Mouse (Mus musculus): ENCODE data around the gene Pex16.

Pex16 gene

DNA sequence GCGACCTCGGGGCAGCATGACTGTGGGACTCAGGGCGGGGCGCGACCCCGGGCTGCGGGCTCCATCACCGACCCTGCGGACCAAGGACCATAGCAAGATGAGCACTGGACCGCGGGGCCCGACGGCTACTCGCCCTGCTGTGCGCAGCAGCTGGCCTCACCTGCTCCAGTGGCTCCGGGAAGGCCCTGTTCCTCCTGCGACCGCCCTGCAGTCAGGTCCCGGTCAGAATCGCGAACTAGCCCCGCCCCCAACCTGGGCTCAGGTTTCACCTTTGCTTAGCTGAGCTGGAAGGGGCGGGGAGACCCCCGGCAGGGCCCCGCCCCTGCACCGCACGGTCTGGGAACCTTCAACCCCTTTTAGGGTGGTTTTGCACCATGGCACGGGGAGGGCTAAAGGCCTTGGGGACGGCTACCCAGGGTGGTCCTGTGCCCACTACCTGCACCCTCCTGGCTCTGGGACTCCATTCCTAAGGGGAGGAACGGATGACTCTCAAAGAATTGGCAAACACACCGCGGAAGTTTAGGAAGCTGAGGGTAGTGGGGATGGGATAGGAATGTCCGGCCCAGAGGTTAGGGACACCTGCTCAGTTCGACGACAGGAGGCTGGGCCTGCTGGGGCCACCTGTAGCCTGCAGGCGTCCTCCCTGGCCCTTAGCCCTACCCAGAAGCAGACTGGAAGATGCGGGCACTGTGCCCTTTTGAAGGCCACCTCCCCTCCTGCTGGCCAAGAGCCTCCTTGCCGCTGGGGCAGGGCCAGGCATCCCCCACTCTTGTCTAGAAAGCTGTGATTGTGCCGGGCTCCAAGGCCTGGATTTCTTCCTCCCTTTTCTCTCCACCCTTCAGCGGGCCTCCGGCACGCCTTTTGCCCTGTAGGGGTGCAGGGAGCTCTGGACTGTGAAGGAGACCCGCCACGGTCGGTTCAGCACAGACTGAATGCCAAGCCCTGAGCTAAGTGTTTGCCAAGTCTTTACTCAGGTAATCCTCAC is 3.4 kb upstream of the Pex16 start:
- peak; percentile 82 for DNase-seq

GRCm38 (mm10) chr2:92371971-92372690 is 2.3 kb upstream of the Pex16 start:
- peak; percentile 76 for DNase-seq

DNA sequence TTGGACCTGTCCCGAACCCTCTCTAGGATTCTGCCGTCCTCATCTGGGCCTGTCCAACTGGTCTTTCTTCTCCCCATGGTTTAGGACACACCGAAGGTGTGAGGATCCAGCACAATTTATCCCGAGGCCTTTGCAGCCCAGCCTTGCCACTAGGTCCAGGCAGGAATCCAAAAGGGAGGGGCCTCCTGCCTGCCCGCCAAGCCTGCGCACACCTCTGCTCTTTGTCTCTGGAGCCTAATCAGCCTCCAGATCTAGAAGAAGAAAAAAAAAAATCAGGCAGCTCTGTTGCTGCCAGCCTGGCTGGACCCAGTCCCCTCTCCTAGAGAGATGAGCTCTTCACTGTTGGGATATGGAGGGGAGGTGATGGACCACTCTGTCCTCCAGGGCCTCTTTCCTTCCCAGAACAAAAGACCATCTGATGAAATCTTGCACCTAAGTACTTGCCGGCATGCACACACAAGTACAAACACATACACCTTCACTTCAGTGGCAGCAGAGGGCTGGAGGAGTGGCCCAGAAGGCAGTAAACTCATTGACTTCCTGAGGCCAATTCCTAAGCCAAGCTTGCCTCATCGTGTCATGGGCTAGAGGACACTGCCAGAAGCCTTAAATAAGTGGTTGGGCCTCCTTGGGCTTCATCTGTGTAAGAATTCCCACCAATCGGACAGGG is 1.6 kb upstream of the Pex16 start:
- DNase-seq = no peak

DNA sequence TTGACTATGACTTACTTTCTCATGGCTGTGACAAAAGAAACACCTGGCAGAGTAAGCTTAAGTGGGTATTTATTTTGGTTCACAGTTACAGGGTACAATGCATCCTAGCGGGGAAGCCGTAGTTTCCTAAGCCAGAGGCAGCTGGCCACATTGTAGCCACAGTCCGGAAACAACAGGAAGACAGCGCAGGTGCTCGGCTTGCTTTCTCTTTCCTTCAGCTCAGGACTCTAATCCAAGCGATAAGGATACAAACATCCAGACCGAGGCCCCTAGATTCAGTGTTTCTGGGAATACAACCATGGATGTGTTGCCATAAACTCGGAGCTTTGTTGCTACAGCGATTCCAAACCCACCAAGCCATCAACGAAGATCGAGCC is 1.1 kb upstream of the Pex16 start:
- DNase-seq = no peak

- peak; percentile 95 for DNase-seq
Observed at GRCm38 (mm10) chr2:92375099-92375623, 685 bp downstream of the Pex16 start.

GRCm38 (mm10) chr2:92375788-92376187 is 1.3 kb downstream of the Pex16 start:
- DNase-seq = no peak

GRCm38 (mm10) chr2:92376300-92376699 is 1.8 kb downstream of the Pex16 start:
- DNase-seq = no peak

DNA sequence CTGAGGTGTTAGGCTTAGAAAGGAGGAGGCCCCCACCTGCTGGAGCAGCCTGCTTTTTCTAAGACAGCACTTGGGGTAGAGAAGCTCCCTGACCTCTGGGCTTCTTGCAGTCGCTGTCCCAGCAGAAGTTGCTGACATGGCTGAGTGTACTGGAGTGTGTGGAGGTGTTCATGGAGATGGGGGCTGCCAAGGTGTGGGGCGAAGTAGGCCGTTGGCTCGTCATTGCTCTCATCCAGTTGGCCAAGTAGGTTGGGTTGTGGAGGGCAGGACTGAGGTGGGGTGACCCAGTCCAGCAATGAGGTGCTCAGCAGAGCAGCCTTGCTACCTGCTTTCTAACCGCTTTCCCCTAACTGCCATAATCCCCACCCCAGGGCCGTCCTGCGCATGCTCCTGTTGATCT is 2.8 kb downstream of the Pex16 start:
- DNase-seq = no peak

DNA sequence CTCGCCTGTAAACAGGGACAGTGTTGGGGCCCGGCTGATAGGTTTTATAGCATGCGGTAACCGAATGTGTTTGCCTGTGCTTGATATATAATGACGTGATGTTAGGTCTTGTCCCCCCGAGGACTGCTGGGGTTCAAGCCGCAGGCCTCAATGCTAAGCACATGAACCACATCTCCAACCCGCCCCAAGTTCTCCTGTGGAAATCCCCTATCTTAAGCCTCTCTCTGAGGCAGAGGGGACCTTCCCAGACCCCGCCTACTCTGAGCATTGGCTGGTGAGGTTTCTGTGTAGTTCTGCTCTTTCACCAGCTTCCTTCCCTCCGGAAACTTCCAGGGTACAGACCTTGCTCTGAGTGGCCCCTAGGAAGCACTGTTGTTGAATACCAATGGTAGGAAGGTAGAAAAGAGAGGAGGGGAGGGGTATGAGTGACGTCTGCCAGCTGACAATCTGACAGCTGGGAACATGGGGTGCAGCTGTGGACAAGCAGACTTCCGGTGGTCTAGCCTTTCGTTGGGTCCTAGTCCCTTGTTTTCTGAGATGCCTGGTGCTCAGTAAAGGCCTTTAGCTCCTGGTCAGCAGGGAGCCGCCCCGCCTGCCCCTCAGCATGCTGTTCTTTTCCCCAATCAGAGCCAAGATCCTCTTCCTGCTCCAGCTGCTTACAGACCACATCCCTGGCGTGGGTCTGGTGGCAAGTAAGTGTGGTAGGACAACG is 5.5 kb downstream of the Pex16 start:
- no peak for DNase-seq

GRCm38 (mm10) chr2:92380495-92381050 is 6.1 kb downstream of the Pex16 start:
- DNase-seq = no peak

DNA sequence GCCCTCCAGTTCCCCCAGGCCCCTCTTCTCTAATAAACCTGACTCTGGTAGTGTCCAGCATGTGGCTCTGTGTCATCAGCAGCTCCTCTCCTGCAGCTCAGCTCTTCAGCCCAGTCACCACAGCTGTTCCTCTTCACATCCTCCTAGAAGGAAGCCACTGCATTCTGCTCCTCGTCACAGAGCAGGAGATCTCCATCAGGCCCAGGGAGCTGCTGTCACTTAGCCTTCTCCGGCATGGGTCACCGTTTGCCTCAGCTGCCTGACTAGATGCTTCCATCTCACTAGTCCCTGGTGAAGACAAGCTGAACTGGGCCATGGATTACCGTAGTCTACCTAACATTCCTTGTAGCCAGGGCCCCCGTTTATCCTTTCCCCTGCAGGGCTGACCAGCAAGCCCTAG is 6.7 kb downstream of the Pex16 start:
- DNase-seq = no peak

GRCm38 (mm10) chr2:92381901-92382588 is 7.6 kb downstream of the Pex16 start, which contains the start of gene 1700029I15Rik:
Gene 1700029I15Rik, plus strand, starts transcription at chr2:92382538.
- DNase-seq = no peak

DNA sequence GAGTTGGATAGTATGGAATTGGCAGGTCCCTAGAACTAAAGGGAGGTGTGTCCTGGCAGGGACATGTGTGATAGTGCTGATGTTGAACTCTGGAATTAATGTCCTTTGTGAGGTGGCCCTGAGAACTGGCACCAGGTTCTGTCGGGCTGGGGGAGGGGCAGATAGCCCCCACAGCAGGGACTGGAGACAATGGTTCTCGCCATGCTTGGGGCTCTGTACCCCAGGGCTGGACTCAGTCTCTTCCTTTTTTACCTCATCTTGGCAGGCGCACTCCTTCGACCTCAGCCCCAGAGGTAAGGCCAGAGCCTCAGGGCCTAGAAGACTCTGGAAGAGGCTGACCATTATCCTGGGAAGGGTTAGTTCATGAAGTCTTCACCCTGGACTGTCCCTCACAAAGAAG is 8.3 kb downstream of the Pex16 start:
- DNase-seq = no peak

DNA sequence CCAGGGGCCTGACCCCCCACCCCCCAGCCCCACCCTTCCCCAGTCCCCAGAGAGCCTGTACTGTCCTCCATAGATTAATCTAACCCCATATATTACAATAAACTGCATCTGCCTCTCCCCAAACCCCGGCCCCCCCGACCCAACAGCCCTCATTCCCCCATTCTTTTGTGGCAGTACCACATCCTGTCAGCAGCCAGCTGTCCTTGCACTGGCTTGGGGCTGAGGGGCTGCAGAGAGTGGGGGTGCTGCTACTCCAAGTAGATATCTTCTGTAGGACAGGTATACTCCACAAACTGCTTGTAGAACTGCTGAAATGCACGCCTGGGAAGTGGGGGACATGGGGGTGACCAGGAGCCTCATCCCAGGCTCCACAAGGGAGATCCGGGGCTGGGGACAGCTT is 9.6 kb downstream of the Pex16 start:
- DNase-seq = no peak

DNA sequence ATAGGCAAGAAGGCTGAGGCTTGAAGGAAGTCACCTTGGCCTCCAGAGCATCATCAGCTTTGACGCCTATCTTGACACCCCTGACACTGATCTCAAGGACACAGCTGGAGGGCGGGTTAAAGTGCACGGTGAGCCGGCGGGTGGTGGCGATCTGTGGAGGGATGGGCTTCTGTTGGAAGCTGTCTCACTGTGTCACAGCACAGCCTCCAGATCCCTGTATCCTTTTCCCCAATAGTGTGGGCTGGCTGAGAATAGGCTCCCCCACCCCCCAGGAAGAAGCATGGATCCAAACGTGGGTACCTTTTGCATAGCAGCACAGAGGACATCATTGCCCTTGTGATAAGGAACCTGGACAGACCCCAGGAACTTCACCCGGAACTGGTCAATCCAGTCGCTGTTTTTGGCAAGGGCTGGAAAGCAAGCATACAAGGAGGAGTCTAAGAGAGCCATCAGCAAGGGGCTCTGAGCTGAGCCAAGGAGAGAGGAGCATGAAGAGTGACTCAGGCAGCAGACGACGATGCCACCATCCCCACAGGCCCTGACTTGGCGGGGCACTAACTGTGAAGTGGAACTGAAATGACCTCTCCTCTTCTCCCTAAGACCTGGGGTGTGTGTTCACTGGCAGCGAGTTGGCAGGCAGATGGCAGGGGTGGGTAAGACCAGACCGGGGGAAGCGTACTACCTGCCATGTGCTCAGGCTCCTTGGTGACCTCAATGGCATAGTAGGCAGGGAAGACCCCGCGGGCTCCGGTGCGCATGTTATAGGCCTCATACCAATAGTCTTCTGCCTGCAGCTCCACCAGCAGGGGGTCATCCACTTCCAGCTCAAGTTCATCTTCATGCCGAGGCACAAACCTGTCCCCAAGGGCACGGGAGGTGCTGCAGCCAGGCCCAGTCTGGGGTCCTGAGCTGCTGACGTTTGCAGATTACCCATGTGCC is 10.9 kb downstream of the Pex16 start:
- no peak for DNase-seq

DNA sequence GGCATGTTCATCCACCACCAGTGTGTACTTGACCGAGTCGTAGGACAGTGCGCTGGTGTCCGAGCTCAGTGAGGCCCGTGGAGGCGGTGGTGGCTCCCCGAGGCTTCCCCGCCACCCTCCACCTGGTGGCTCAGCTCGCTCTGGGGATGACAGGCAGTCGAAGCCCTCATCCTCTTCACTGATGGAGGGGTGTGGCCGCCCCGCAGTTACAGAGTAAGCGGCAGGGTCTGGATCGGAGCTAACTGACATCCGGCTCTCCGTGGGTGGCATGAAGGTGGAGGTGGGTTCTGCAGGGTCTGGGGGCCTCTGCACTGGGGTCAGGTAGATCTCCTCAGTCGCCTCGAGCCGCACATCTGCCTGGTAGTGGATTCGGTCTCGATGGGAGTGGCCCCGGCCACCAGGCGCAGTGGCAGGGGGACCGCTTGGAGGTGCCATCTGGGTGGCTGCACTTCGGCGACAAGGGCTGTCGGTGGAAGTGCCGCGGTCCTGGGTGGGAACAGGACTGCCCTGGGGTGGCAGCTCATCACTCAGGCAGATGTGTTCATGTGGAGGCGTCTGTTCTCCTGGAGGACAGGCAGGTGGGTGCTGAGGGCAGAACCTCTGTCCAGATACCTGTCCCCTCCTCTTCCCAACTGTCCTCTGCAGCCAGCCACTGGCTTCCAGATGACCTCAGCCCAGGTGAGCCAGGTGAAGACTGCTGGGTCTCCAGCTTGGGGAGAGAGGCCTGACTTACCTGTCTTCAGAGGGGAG is 12.5 kb downstream of the Pex16 start:
- no peak for DNase-seq

DNA sequence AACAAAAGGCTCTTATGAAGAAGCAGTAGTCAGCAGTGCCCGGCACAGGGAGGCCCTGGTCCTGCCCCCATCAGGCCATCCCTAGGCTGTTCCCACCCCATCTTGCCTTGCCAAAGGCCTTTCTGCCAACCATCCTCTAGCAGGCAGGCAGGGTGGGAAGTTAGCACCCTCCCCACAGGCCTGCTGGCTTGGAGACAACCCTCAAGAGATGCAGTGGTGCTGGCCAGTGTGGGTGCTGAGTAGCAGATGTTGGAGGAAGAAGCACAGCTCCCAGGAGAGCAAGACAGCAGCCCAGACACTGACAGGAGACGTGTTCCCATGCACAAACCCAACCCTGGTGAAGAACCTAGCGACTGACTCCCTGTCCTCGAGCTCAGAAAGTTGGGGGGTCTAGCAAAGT is 13.2 kb downstream of the Pex16 start:
- no peak for DNase-seq

- DNase-seq = no peak
Observed at GRCm38 (mm10) chr2:92388081-92388517, 13.6 kb downstream of the Pex16 start.

DNA sequence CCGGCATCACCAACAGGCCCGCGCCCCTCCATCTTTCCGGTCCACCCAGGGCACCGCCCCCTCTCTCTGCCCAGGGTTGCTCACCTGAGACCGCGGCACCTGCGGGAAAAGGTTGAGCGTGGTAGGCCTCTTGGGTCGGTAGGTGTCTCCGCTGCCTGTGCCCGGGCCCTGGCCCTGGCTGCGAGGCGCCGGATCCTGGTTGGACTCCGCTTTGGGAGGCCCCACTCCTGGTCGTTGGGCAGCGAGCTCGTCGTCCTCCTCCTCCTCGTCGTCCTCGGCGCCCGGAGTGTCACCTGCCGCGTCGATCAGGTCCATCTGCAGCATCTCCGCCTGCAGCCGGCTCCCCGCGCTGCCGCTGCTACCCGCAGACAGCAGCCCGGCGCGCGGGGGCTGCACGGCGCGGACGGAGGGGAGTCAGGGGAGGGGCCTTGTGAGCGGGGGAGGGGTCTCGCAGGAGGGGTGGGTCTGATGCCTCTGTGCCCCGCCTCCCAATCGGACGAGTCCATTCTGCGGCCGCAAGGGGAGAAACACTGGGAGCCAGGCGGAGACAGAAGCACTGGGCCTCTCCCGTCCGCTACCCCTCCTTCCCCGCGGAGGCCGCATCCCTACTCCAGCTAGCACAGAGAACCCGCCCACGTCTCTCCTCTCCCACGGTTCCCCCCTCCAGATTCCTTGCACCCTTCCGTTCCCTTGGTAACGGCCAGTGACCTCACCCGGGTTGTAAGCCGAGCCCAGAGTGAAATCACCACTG is 14.6 kb downstream of the Pex16 start:
- DNase-seq = peak; percentile 98
